Mouse (Mus musculus): ENCODE results near the gene B3gnt2. TPM values are rescaled to one million over a fixed set of nuclear protein-coding genes. Genes with fewer than 3 reads are reported as not detected.
"Not testable (repeated sequence)": the region's sequence is repeated elsewhere in the genome, so short reads cannot be mapped to it uniquely, and the experiment has no call there.

B3gnt2 gene
- polyA plus RNA-seq, 1 experiment from 2014 or later = 20.4 TPM

GRCm38 (mm10) chr11:22743561-22744269 is 117.0 kb downstream of the B3gnt2 start:
- no peak for TF ChIP-seq EP300 (IDR thresholded peaks at IDR 0.05)
- TF ChIP-seq CTCF (IDR thresholded peaks at IDR 0.05) = no peak
- no peak; the same call in 1 of the 2 replicates for ATAC-seq

GRCm38 (mm10) chr11:22741998-22742626 is 118.6 kb downstream of the B3gnt2 start:
- ATAC-seq (no peak), DNase-seq (ENCODE audit: low spot score) (no peak)
- Histone ChIP-seq H3K4me2 (replicated peaks; ENCODE audit: low read depth, low read length) (no peak overlapping the region), H3K36me3 (ENCODE audit: insufficient read depth, low read length) (no peaks in the 10 kb centered on the region), H3K27ac (ENCODE audit: low read length) (no peak overlapping the region), H3K4me1 (ENCODE audit: insufficient read depth, low read depth, low read length) (peaks cover 4% of the 10 kb centered on the region; the same call in 1 of the 2 replicates), H3K27me3 (replicated peaks; ENCODE audit: insufficient read depth, low read length) (no peaks in the 10 kb centered on the region), H3K9me3 (ENCODE audit: low read length) (peaks cover 8% of the 10 kb centered on the region; the same call in 1 of the 2 replicates), H3K4me3 (ENCODE audit: low read depth, low read length) (no peak overlapping the region), H3K9ac (replicated peaks; ENCODE audit: low read depth) (no peak overlapping the region)
- no peak for TF ChIP-seq CTCF (IDR thresholded peaks at IDR 0.05)
- TF ChIP-seq EP300 (IDR thresholded peaks at IDR 0.05) = no peak
- WGBS = 65% methylated on average over 7 of the region's 7 CpGs

More at GRCm38 (mm10) chr11:22743561-22744269, 117.0 kb downstream of the B3gnt2 start:
- H3K36me3 ChIP-seq (ENCODE audit: insufficient read depth, low read length) = no peaks in the 10 kb centered on the region
- DNase-seq (ENCODE audit: low spot score) = no peak
- peaks cover 4% of the 10 kb centered on the region; the same call in 1 of the 2 replicates for H3K4me1 ChIP-seq (ENCODE audit: insufficient read depth, low read depth, low read length)
- no peaks in the 10 kb centered on the region for H3K27me3 ChIP-seq (replicated peaks; ENCODE audit: insufficient read depth, low read length)
- H3K27ac ChIP-seq (ENCODE audit: low read length) = no peak overlapping the region
- no peak overlapping the region for H3K4me2 ChIP-seq (replicated peaks; ENCODE audit: low read depth, low read length)
- no peak overlapping the region for H3K9ac ChIP-seq (replicated peaks; ENCODE audit: low read depth)
- H3K9me3 ChIP-seq (ENCODE audit: low read length) = peaks cover 8% of the 10 kb centered on the region; the same call in 1 of the 2 replicates
- whole genome bisulfite sequencing = 63% methylated on average over 5 of the region's 5 CpGs
- no peak overlapping the region for H3K4me3 ChIP-seq (ENCODE audit: low read depth, low read length)

GRCm38 (mm10) chr11:22741436-22741835 is 119.3 kb downstream of the B3gnt2 start:
- no peak overlapping the region for H3K4me2 ChIP-seq (replicated peaks; ENCODE audit: low read depth, low read length)
- H3K9ac ChIP-seq (replicated peaks; ENCODE audit: low read depth) = no peak overlapping the region
- peak; percentile 53; the same call in 1 of the 2 replicates for ATAC-seq
- H3K4me1 ChIP-seq (ENCODE audit: insufficient read depth, low read depth, low read length) = peaks cover 4% of the 10 kb centered on the region; the same call in 1 of the 2 replicates
- TF ChIP-seq CTCF (IDR thresholded peaks at IDR 0.05) (no peak), EP300 (IDR thresholded peaks at IDR 0.05) (no peak)
- no peak overlapping the region for H3K27ac ChIP-seq (ENCODE audit: low read length)
- H3K36me3 ChIP-seq (ENCODE audit: insufficient read depth, low read length) = no peaks in the 10 kb centered on the region
- peak; percentile 47 for DNase-seq (ENCODE audit: low spot score)
- 32% methylated on average over 3 of the region's 3 CpGs for WGBS
- no peak overlapping the region for H3K4me3 ChIP-seq (ENCODE audit: low read depth, low read length)
- no peaks in the 10 kb centered on the region for H3K27me3 ChIP-seq (replicated peaks; ENCODE audit: insufficient read depth, low read length)
- H3K9me3 ChIP-seq (ENCODE audit: low read length) = peaks cover 8% of the 10 kb centered on the region; the same call in 1 of the 2 replicates

GRCm38 (mm10) chr11:22739497-22740288 is 121.1 kb downstream of the B3gnt2 start:
- Histone ChIP-seq H3K27ac (ENCODE audit: low read length) (no peak overlapping the region), H3K27me3 (replicated peaks; ENCODE audit: insufficient read depth, low read length) (no peaks in the 10 kb centered on the region), H3K4me3 (ENCODE audit: low read depth, low read length) (no peak overlapping the region), H3K9me3 (ENCODE audit: low read length) (no peaks in the 10 kb centered on the region), H3K36me3 (ENCODE audit: insufficient read depth, low read length) (no peaks in the 10 kb centered on the region), H3K4me1 (ENCODE audit: insufficient read depth, low read depth, low read length) (peaks cover 4% of the 10 kb centered on the region; the same call in 1 of the 2 replicates), H3K9ac (replicated peaks; ENCODE audit: low read depth) (no peak overlapping the region), H3K4me2 (replicated peaks; ENCODE audit: low read depth, low read length) (no peak overlapping the region)
- no peak for DNase-seq (ENCODE audit: low spot score)
- 62% methylated on average over 5 of the region's 5 CpGs for WGBS
- TF ChIP-seq CTCF (IDR thresholded peaks at IDR 0.05) (no peak), EP300 (IDR thresholded peaks at IDR 0.05) (no peak)
- no peak for ATAC-seq

GRCm38 (mm10) chr11:22736521-22737225 is 124.1 kb downstream of the B3gnt2 start:
- H3K27ac ChIP-seq (ENCODE audit: low read length) = no peak overlapping the region
- H3K4me2 ChIP-seq (replicated peaks; ENCODE audit: low read depth, low read length) = no peak overlapping the region
- TF ChIP-seq EP300 (IDR thresholded peaks at IDR 0.05) (no peak), CTCF (IDR thresholded peaks at IDR 0.05) (no peak)
- no peak for ATAC-seq
- no peaks in the 10 kb centered on the region for H3K27me3 ChIP-seq (replicated peaks; ENCODE audit: insufficient read depth, low read length)
- DNase-seq (ENCODE audit: low spot score) = no peak
- H3K36me3 ChIP-seq (ENCODE audit: insufficient read depth, low read length) = no peaks in the 10 kb centered on the region
- 79% methylated on average over 7 of the region's 7 CpGs for WGBS
- H3K9me3 ChIP-seq (ENCODE audit: low read length) = no peaks in the 10 kb centered on the region
- H3K4me1 ChIP-seq (ENCODE audit: insufficient read depth, low read depth, low read length) = peaks cover 4% of the 10 kb centered on the region; the same call in 1 of the 2 replicates
- no peak overlapping the region for H3K4me3 ChIP-seq (ENCODE audit: low read depth, low read length)
- H3K9ac ChIP-seq (replicated peaks; ENCODE audit: low read depth) = no peak overlapping the region

- WGBS = 77% methylated on average over 5 of the region's 5 CpGs
- not testable (repeated sequence) for H3K4me3 ChIP-seq (ENCODE audit: low read depth, low read length); DNase-seq (ENCODE audit: low spot score); ATAC-seq; H3K36me3 ChIP-seq (ENCODE audit: insufficient read depth, low read length); H3K9me3 ChIP-seq (ENCODE audit: low read length); H3K27ac ChIP-seq (ENCODE audit: low read length); H3K27me3 ChIP-seq (replicated peaks; ENCODE audit: insufficient read depth, low read length); H3K4me1 ChIP-seq (ENCODE audit: insufficient read depth, low read depth, low read length); H3K4me2 ChIP-seq (replicated peaks; ENCODE audit: low read depth, low read length); H3K9ac ChIP-seq (replicated peaks; ENCODE audit: low read depth)
Observed at GRCm38 (mm10) chr11:22735128-22735527, 125.6 kb downstream of the B3gnt2 start.
